Mouse (Mus musculus) CH12.LX (cell line): Measurements from ENCODE around the gene Rpl26. TPM values are rescaled to one million over a fixed set of nuclear protein-coding genes. Genes with fewer than 3 reads are reported as not detected.
A peak's percentile ranks its signal among the peaks of the same experiment; 100 is the strongest.

Experiments
- DNase-seq: peaks from one replicate; pipeline ENCODE4 v3.0.0-alpha.2; 2013; ENCODE audit errors: extremely low read depth
- H3K27ac ChIP-seq: 2 replicates; pipeline ENCODE4 v1.5.1; 2012; ENCODE audit warnings: low read depth, mild to moderate bottlenecking, control low read depth, moderate library complexity; ENCODE audit not compliant: insufficient read depth
- H3K27me3 ChIP-seq: replicated peaks from 2 replicates; pipeline ENCODE3; 2012; ENCODE audit warnings: inconsistent platforms
- H3K36me3 ChIP-seq, 2 experiments: replicated peaks in 1 of 2; 2 replicates each; pipeline versions ENCODE3 to v1.6.1; 2012; ENCODE audit warnings: inconsistent platforms in 1 of 2, low read length in 1 of 2, mild to moderate bottlenecking in 1 of 2, mixed read lengths in 1 of 2, moderate library complexity in 1 of 2; ENCODE audit not compliant: control insufficient read depth in 1 of 2, insufficient read depth in 1 of 2
- H3K4me1 ChIP-seq, 2 experiments: 2 replicates each; pipeline ENCODE4 v1.6.1; 2012; ENCODE audit warnings: inconsistent platforms in 1 of 2, moderate library complexity in 1 of 2; ENCODE audit not compliant: insufficient read depth in 2 of 2, control insufficient read depth in 1 of 2
- H3K4me2 ChIP-seq: 2 replicates; pipeline ENCODE4 v1.6.1; 2012; ENCODE audit warnings: low read depth, mild to moderate bottlenecking, control low read depth; ENCODE audit not compliant: poor library complexity, insufficient read depth, severe bottlenecking
- H3K4me3 ChIP-seq, 3 experiments: fragments of 150-350 bp in 1 of 3; sonication (generic) in 1 of 3; replicated peaks in 1 of 3; 2 replicates each; pipeline versions ENCODE3 to v1.5.1; 2011 to 2012; ENCODE audit warnings: low read depth in 2 of 3, low read length in 2 of 3, mild to moderate bottlenecking in 2 of 3, moderate library complexity in 2 of 3, control low read depth in 1 of 3, improper control_type of control experiment in 1 of 3, inconsistent platforms in 1 of 3, mixed read lengths in 1 of 3; ENCODE audit not compliant: poor library complexity in 1 of 3
- H3K79me2 ChIP-seq: replicated peaks from 2 replicates; pipeline ENCODE4 v1.6.1; 2012; ENCODE audit warnings: mild to moderate bottlenecking, moderate library complexity; ENCODE audit not compliant: control insufficient read depth, poor library complexity, insufficient read depth, severe bottlenecking; ENCODE audit errors: extremely low read depth
- H3K9ac ChIP-seq: 2 replicates; pipeline ENCODE4 v1.6.1; 2012; ENCODE audit warnings: low read depth, mild to moderate bottlenecking, control low read depth, moderate library complexity; ENCODE audit not compliant: insufficient read depth
- H3K9me3 ChIP-seq: replicated peaks from 2 replicates; pipeline ENCODE3; 2012; ENCODE audit warnings: low read length, inconsistent platforms, mixed read lengths
- BHLHE40 ChIP-seq: IDR thresholded peaks from 2 replicates; pipeline ENCODE4 v1.6.1; 2011; ENCODE audit warnings: mild to moderate bottlenecking, low read depth, low read length, improper control_type of control experiment
- CTCF ChIP-seq, 2 experiments: IDR thresholded peaks in 1 of 2; conservative IDR thresholded peaks in 1 of 2; 2 replicates each; pipeline ENCODE4 v1.5.1; 2011 to 2012; ENCODE audit warnings: low read depth in 2 of 2, low read length in 2 of 2, improper control_type of control experiment in 1 of 2, inconsistent platforms in 1 of 2, mild to moderate bottlenecking in 1 of 2, moderate library complexity in 1 of 2
- E2F4 ChIP-seq: IDR thresholded peaks from 2 replicates; pipeline ENCODE4 v1.6.1; 2011; ENCODE audit warnings: low read depth, low read length, improper control_type of control experiment; ENCODE audit not compliant: insufficient replicate concordance
- ELF1 ChIP-seq: IDR thresholded peaks from 2 replicates; pipeline ENCODE4 v1.6.1; 2014; ENCODE audit warnings: low read depth, mild to moderate bottlenecking, inconsistent platforms, low read length, improper control_type of control experiment
- HCFC1 ChIP-seq: IDR thresholded peaks from 2 replicates; pipeline ENCODE4 v1.6.1; 2012; ENCODE audit warnings: low read depth, mild to moderate bottlenecking, inconsistent platforms, low read length, improper control_type of control experiment
- JUN ChIP-seq: IDR thresholded peaks from 2 replicates; pipeline ENCODE4 v1.6.1; 2011; ENCODE audit warnings: low read depth, mild to moderate bottlenecking, low read length, improper control_type of control experiment, moderate library complexity; ENCODE audit not compliant: insufficient read depth
- MAX ChIP-seq: IDR thresholded peaks from 2 replicates; pipeline ENCODE4 v1.6.1; 2011; ENCODE audit warnings: low read length, improper control_type of control experiment
- MAZ ChIP-seq: IDR thresholded peaks from 2 replicates; pipeline ENCODE4 v1.6.1; 2012; ENCODE audit warnings: low read depth, mild to moderate bottlenecking, inconsistent platforms, low read length, improper control_type of control experiment, moderate library complexity
- MXI1 ChIP-seq: IDR thresholded peaks from 2 replicates; pipeline ENCODE4 v1.6.1; 2011; ENCODE audit warnings: mild to moderate bottlenecking, low read depth, low read length, improper control_type of control experiment
- MYC ChIP-seq: IDR thresholded peaks from 2 replicates; pipeline ENCODE4 v1.6.1; 2011; ENCODE audit warnings: low read depth, mild to moderate bottlenecking, improper control_type of control experiment, low read length
- NELFE ChIP-seq: IDR thresholded peaks from 2 replicates; pipeline ENCODE4 v1.6.1; 2011; ENCODE audit warnings: low read depth, low read length, improper control_type of control experiment
- PAX5 ChIP-seq: IDR thresholded peaks from 2 replicates; pipeline ENCODE4 v1.6.1; 2012; ENCODE audit warnings: low read length, inconsistent platforms, mixed read lengths
- RCOR1 ChIP-seq: conservative IDR thresholded peaks from 2 replicates; pipeline ENCODE4 v1.6.1; 2012; ENCODE audit warnings: low read depth, mild to moderate bottlenecking, inconsistent platforms, low read length, improper control_type of control experiment
- SIN3A ChIP-seq: IDR thresholded peaks from 2 replicates; pipeline ENCODE4 v1.6.1; 2012; ENCODE audit warnings: low read length, improper control_type of control experiment, inconsistent platforms
- SMC3 ChIP-seq: IDR thresholded peaks from 2 replicates; pipeline ENCODE4 v1.6.1; 2011; ENCODE audit warnings: low read depth, low read length, improper control_type of control experiment
- TBP ChIP-seq: conservative IDR thresholded peaks from 2 replicates; pipeline ENCODE4 v1.6.1; 2011; ENCODE audit warnings: low read depth, low read length, improper control_type of control experiment
- UBTF ChIP-seq: IDR thresholded peaks from 2 replicates; pipeline ENCODE4 v1.6.1; 2012; ENCODE audit warnings: low read depth, mild to moderate bottlenecking, inconsistent platforms, low read length, improper control_type of control experiment, moderate library complexity
- USF1 ChIP-seq: IDR thresholded peaks from 2 replicates; pipeline ENCODE4 v1.6.1; 2014; ENCODE audit warnings: low read depth, mild to moderate bottlenecking, inconsistent platforms, low read length, improper control_type of control experiment
- USF2 ChIP-seq: conservative IDR thresholded peaks from 2 replicates; pipeline ENCODE4 v1.6.1; 2011; ENCODE audit warnings: low read depth, low read length, improper control_type of control experiment
- ZC3H11A ChIP-seq: IDR thresholded peaks from 2 replicates; pipeline ENCODE4 v1.6.1; 2012; ENCODE audit warnings: low read depth, mild to moderate bottlenecking, inconsistent platforms, low read length, improper control_type of control experiment
- ZMIZ1 ChIP-seq: IDR thresholded peaks from 2 replicates; pipeline ENCODE4 v1.6.1; 2012; ENCODE audit warnings: low read depth, mild to moderate bottlenecking, inconsistent platforms, low read length, improper control_type of control experiment
- ZNF384 ChIP-seq: IDR thresholded peaks from 2 replicates; pipeline ENCODE4 v1.6.1; 2012; ENCODE audit warnings: low read depth, low read length, improper control_type of control experiment, inconsistent platforms
- dilution Hi-C: fragments of 300-500 bp; cut with MboI; formaldehyde crosslinking; loops from 2 replicates; pipeline ENCODE4 v1.14.3; 2020; ENCODE audit warnings: low sequenced_read_pairs; ENCODE audit not compliant: extremely low pct_unique_long_range_greater_than_20kb, extremely low pct_ligation_motif_present
- in situ Hi-C: fragments of 300-500 bp; cut with MboI; formaldehyde crosslinking; loops from 3 replicates; pipeline ENCODE4 v1.14.3; 2019; ENCODE audit warnings: low sequenced_read_pairs, low pct_ligation_motif_present, low pct_unique_long_range_greater_than_20kb, mixed read lengths
- polyA plus RNA-seq: library from polyadenylated mRNA; unstranded; fragments of >175 nt; gene quantifications from 2 replicates; pipeline ENCODE4 v1.2.1, GENCODE M21; 2012; ENCODE audit warnings: low read depth; ENCODE audit not compliant: insufficient read length
- total RNA-seq, 2 experiments: library from RNA; depleted of rRNA; stranded (reverse); fragments of 300-350 nt in 1 of 2; fragments of >200 nt in 1 of 2; gene quantifications; 2 replicates each; pipeline ENCODE4 v1.2.3; 2012 to 2014

Rpl26 gene
- total and polyA plus RNA-seq, 3 experiments: 3,408 to 6,551 (median 6,508) TPM

DNA sequence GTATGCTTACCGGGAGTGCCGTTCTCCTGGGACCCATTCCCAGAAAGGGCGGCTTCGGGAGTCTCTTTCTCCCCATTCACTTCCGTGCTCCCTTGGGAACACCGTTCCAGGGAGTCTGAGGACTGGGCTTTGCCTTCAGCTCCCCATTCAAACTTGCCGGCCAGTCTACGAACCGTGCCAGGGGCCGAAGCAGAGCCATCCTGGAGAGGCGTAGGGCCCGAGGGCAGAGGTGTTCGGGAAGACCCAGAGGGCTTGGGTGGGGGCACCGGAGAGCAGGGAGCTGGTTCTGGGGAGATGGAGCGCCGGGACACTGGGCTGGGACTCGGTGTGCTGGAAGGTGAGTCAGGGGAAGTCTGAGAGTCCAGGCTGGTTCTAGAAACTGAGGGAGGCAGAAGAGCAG lies 53.0 kb downstream of the Rpl26 start:
- TF ChIP-seq MYC: no peak
- TF ChIP-seq ZNF384: no peak
- TF ChIP-seq CTCF (conservative IDR thresholded peaks at IDR 0.05 in 1 of 2, IDR thresholded peaks at IDR 0.05 in 1 of 2; ENCODE audit: low read depth in 2 of 2, low read length in 2 of 2): no peak
- TF ChIP-seq MXI1: no peak
- no peak for TF ChIP-seq E2F4
- no peak for TF ChIP-seq MAZ
- TF ChIP-seq SMC3: no peak
- TF ChIP-seq MAX: no peak
- H3K27ac ChIP-seq: no peak overlapping the region
- H3K79me2 ChIP-seq: no peaks in the 10 kb centered on the region
- H3K36me3 ChIP-seq: no peaks in the 10 kb centered on the region
- no peak overlapping the region for H3K4me3 ChIP-seq
- no peak for DNase-seq
- peaks cover 27% of the 10 kb centered on the region for H3K27me3 ChIP-seq
- dilution Hi-C loops (no loop called here), in situ Hi-C loops (no loop called here)
- peak overlapping the region; percentile 70; the same call in 1 of the 2 replicates for H3K4me2 ChIP-seq
- no peaks in the 10 kb centered on the region for H3K9me3 ChIP-seq
- no peak overlapping the region for H3K9ac ChIP-seq
- H3K4me1 ChIP-seq: peaks cover 0 to 9% of the 10 kb centered on the region in 2 experiments; a peak in 3 of 4 replicates

DNA sequence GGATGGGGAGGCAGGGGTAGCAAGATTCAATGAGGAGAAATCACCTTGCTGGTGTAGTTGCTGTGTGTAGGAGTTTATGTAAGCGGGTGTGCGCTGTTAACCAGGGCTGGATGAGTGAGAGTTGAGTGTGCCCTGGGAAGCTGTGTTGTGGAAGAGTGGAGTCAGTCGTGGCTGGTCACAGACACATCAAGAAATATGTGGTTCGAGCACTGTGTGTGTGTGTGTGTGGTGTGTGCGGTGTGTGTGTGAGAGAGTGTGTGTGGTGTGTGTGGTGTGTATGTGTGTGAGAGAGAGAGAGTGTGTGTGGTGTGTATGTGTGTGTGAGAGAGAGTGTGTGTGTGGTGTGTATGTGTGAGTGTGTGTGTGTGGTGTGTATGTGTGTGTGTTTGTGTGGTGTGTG lies 54.1 kb downstream of the Rpl26 start:
- no peaks in the 10 kb centered on the region for H3K36me3 ChIP-seq
- dilution Hi-C loops (no loop called here), in situ Hi-C loops (no loop called here)
- TF ChIP-seq MYC: no peak
- TF ChIP-seq JUN: no peak
- no peak for TF ChIP-seq MAZ
- TF ChIP-seq TBP: no peak
- TF ChIP-seq ZMIZ1: no peak
- TF ChIP-seq ZC3H11A: no peak
- no peak for TF ChIP-seq NELFE
- no peak for TF ChIP-seq PAX5
- TF ChIP-seq ELF1: no peak
- no peak for TF ChIP-seq HCFC1
- no peak for TF ChIP-seq SIN3A
- no peak for TF ChIP-seq USF1
- no peak for TF ChIP-seq USF2
- no peak for TF ChIP-seq MAX
- no peak for TF ChIP-seq BHLHE40
- no peak for TF ChIP-seq UBTF
- TF ChIP-seq RCOR1: no peak
- no peak overlapping the region for H3K9ac ChIP-seq
- no peaks in the 10 kb centered on the region for H3K79me2 ChIP-seq
- H3K4me3 ChIP-seq: no peak overlapping the region
- peaks cover 36% of the 10 kb centered on the region for H3K27me3 ChIP-seq
- H3K27ac ChIP-seq: no peak overlapping the region
- H3K4me1 ChIP-seq: peaks cover 0 to 9% of the 10 kb centered on the region in 2 experiments; a peak in 3 of 4 replicates
- peak overlapping the region; percentile 70; the same call in 1 of the 2 replicates for H3K4me2 ChIP-seq
- DNase-seq: no peak
- no peaks in the 10 kb centered on the region for H3K9me3 ChIP-seq
